Mouse (Mus musculus) ES-Bruce4 (cell line): ENCODE measurements around the gene Fasn.

ENCODE experiments used
- CTCF ChIP-seq: IDR thresholded peaks from one replicate; pipeline ENCODE4 v1.8.1; 2011; ENCODE audit warnings: low read depth, low read length
- EP300 ChIP-seq: IDR thresholded peaks from 2 replicates; pipeline ENCODE4 v1.6.1; 2011; ENCODE audit warnings: low read depth, low read length; ENCODE audit not compliant: insufficient read depth
- POLR2A ChIP-seq: IDR thresholded peaks from one replicate; pipeline ENCODE4 v1.8.1; 2011; ENCODE audit warnings: low read length; ENCODE audit not compliant: insufficient read depth

GRCm38 (mm10) chr11:120773463-120774190 lies 50.7 kb downstream of the Fasn start:
- TF ChIP-seq CTCF (no peak), POLR2A (no peak), EP300 (no peak)
